Mouse (Mus musculus) forebrain, embryonic 14.5 days (tissue): ENCODE results near the gene Srrm4. TPM values are rescaled to one million over a fixed set of nuclear protein-coding genes. Genes with fewer than 3 reads are reported as not detected.

Experiments used
- ATAC-seq: fragments of 200-750 bp; cut with Nextera tagmentation; 2 replicates; pipeline ENCODE4 v1.8.0; 2017; ENCODE audit warnings: mild to moderate bottlenecking, moderate library complexity
- DNase-seq: peaks from one replicate; pipeline ENCODE4 v3.0.0-alpha.2; 2015; ENCODE audit warnings: low spot score
- H3K27ac ChIP-seq: fragments of 300-500 bp; sonication (generic); 2 replicates; pipeline ENCODE4 v1.5.1; 2014; ENCODE audit warnings: low read depth, mild to moderate bottlenecking, control low read depth, low read length, moderate library complexity
- H3K27me3 ChIP-seq: fragments of 300-500 bp; sonication (generic); replicated peaks from 2 replicates; pipeline ENCODE4 v1.6.1; 2014; ENCODE audit warnings: low read length, control low read depth, mixed read lengths; ENCODE audit not compliant: control insufficient read depth, insufficient read depth
- H3K36me3 ChIP-seq: fragments of 300-500 bp; sonication (generic); 2 replicates; pipeline ENCODE4 v1.6.1; 2014; ENCODE audit warnings: low read length, control low read depth; ENCODE audit not compliant: control insufficient read depth, insufficient read depth
- H3K4me1 ChIP-seq: fragments of 300-500 bp; sonication (generic); 2 replicates; pipeline ENCODE4 v1.6.1; 2014; ENCODE audit warnings: antibody characterized with exemption, low read length, control low read depth; ENCODE audit not compliant: control insufficient read depth, insufficient read depth
- H3K4me2 ChIP-seq: fragments of 300-500 bp; sonication (generic); 2 replicates; pipeline ENCODE4 v1.6.1; 2014; ENCODE audit warnings: mild to moderate bottlenecking, control low read depth, low read length
- H3K4me3 ChIP-seq: fragments of 300-500 bp; sonication (generic); 2 replicates; pipeline ENCODE4 v1.5.1; 2014; ENCODE audit warnings: low read depth, low read length, control low read depth
- H3K9ac ChIP-seq: fragments of 300-500 bp; sonication (generic); 2 replicates; pipeline ENCODE4 v1.6.1; 2014; ENCODE audit warnings: mild to moderate bottlenecking, low read length, control low read depth, moderate library complexity
- H3K9me3 ChIP-seq: fragments of 300-500 bp; sonication (generic); replicated peaks from 2 replicates; pipeline ENCODE4 v1.6.1; 2016; ENCODE audit warnings: low read length, control low read depth, mixed read lengths; ENCODE audit not compliant: control insufficient read depth
- WGBS: fragments of 180-500 bp; shearing (Covaris S2); extraction: QIAGEN DNeasy Blood & Tissue Kit; methylation state at CpG from one replicate; pipeline ENCODE4 v1.1.7; 2014; 5-methylcytosine and 5-hydroxymethylcytosine counted together
- polyA plus RNA-seq: library from polyadenylated mRNA; unstranded; fragments of >200 nt; fragmentation: Nextera tagmentation; extraction: Ambion mirVana; gene quantifications from 2 replicates; pipeline ENCODE4 v1.2.1, GENCODE M21; 2014

Srrm4 gene
- polyA plus RNA-seq, 1 experiment from 2014 or later, result 20.0 TPM

- Histone ChIP-seq H3K27me3 (no peaks in the 10 kb centered on the region), H3K9ac (no peak overlapping the region), H3K4me3 (no peak overlapping the region), H3K4me2 (no peak overlapping the region), H3K4me1 (peaks cover 5% of the 10 kb centered on the region; the same call in 1 of the 2 replicates), H3K36me3 (no peaks in the 10 kb centered on the region), H3K9me3 (no peaks in the 10 kb centered on the region), H3K27ac (no peak overlapping the region)
- DNase-seq (no peak), ATAC-seq (no peak)
- WGBS, result 73% methylated on average over 4 of the region's 4 CpGs
Measured at GRCm38 (mm10) chr5:116389321-116389720, 202.3 kb downstream of the Srrm4 start.

Other genes starting within 250 kb of the Srrm4 start
- gene Hspb8, start 169.0 kb downstream of the Srrm4 start, polyA plus RNA-seq, result 5.4 and 5.9 TPM in 2 replicates